Mouse (Mus musculus): ENCODE measurements around the gene Ascc2. TPM values are rescaled to one million over a fixed set of nuclear protein-coding genes. Genes with fewer than 3 reads are reported as not detected.

The Ascc2 gene
- polyA plus RNA-seq, 1 experiment from 2014 or later, result 21.7 TPM

DNA sequence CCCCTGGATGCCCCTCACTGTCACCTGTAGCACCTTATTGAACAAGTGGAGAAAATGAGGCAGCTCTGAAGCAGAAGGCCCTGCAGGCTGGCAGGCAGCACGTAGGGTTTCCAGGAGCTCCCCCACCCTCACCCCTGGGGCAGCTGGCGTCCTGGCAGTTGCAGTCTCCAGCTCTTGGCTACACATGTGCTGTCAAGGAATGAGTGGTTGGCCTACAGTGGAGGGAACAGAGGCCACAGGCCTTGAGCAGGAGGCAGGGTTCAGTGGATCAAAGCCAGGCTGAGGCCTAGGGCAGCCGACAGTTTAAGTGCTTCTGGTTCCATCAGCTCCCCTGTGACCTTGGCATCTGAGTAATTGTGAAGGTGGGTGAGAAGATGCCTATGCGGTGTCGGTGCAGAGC lies 93.4 kb downstream of the Ascc2 start:
- Histone ChIP-seq H3K9me3 (ENCODE audit: control insufficient read depth, low read length) (no peaks in the 10 kb centered on the region), H3K4me1 (ENCODE audit: control insufficient read depth, insufficient read depth, low read length) (peaks cover 11% of the 10 kb centered on the region), H3K36me3 (ENCODE audit: control insufficient read depth, insufficient read depth, low read length) (peaks cover 3% of the 10 kb centered on the region; the same call in 1 of the 2 replicates), H3K27ac (replicated peaks; ENCODE audit: low read depth, low read length) (no peak overlapping the region), H3K4me3 (replicated peaks; ENCODE audit: low read depth, low read length) (no peak overlapping the region), H3K4me2 (ENCODE audit: low read length) (no peak overlapping the region), H3K27me3 (ENCODE audit: control insufficient read depth, insufficient read depth, low read length) (no peaks in the 10 kb centered on the region), H3K9ac (replicated peaks; ENCODE audit: low read length) (no peak overlapping the region)
- ATAC-seq (ENCODE audit: low FRiP score, low TSS enrichment) (no peak), DNase-seq (no peak)
- WGBS, result 81% methylated on average over 5 of the region's 5 CpGs

DNA sequence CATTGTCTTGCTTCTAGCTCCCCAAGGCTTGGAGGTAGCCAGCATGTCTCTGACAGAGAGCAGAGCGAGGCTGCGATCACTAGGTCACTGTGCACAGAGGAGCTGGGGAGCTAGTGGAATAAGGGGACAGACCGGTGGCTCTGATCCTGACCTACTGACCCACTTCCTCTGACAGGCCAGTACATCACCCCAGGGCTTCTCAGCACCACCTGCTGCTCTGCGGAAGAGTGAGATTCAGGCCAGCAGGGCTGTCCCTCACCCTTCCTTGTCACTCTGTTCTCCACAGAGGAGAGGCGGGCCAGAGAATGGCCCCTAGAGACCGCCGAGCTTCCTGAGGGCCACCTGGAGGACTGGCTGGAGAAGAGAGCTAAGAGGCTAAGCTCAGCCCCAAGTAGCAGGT lies 94.2 kb downstream of the Ascc2 start:
- no peak overlapping the region for H3K9ac ChIP-seq (replicated peaks; ENCODE audit: low read length)
- H3K4me3 ChIP-seq (replicated peaks; ENCODE audit: low read depth, low read length), result no peak overlapping the region
- DNase-seq (no peak), ATAC-seq (ENCODE audit: low FRiP score, low TSS enrichment) (no peak)
- H3K4me1 ChIP-seq (ENCODE audit: control insufficient read depth, insufficient read depth, low read length), result peaks cover 11% of the 10 kb centered on the region
- 72% methylated on average over 7 of the region's 7 CpGs for WGBS
- H3K27ac ChIP-seq (replicated peaks; ENCODE audit: low read depth, low read length), result no peak overlapping the region
- no peak overlapping the region for H3K4me2 ChIP-seq (ENCODE audit: low read length)
- peaks cover 3% of the 10 kb centered on the region; the same call in 1 of the 2 replicates for H3K36me3 ChIP-seq (ENCODE audit: control insufficient read depth, insufficient read depth, low read length)
- no peaks in the 10 kb centered on the region for H3K27me3 ChIP-seq (ENCODE audit: control insufficient read depth, insufficient read depth, low read length)
- H3K9me3 ChIP-seq (ENCODE audit: control insufficient read depth, low read length), result no peaks in the 10 kb centered on the region

DNA sequence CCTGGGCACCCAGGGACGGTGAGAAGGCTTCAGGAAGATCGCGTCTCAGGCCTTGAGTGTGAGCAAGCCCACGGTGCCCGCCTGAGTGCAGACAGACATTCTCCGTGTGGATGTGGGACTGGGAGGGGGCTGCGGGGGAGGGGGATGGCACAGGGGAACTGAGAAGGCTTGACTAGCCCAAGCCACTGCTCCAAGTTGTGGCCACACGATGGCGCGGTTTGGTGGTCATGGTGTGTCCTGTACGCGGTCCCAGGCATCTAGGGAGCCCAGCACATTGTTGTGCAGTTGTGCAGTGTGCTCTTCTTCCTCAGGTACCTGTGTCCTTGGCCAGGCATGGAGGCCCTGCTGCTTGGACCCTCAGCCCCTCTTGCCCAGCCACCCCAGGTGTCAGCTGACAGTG lies 96.6 kb downstream of the Ascc2 start:
- H3K4me3 ChIP-seq (replicated peaks; ENCODE audit: low read depth, low read length), result no peak overlapping the region
- 25% methylated on average over 12 of the region's 12 CpGs for WGBS
- ATAC-seq (ENCODE audit: low FRiP score, low TSS enrichment) (no peak), DNase-seq (peak; percentile 63)
- no peaks in the 10 kb centered on the region for H3K27me3 ChIP-seq (ENCODE audit: control insufficient read depth, insufficient read depth, low read length)
- no peak overlapping the region for H3K9ac ChIP-seq (replicated peaks; ENCODE audit: low read length)
- peaks cover 11% of the 10 kb centered on the region for H3K4me1 ChIP-seq (ENCODE audit: control insufficient read depth, insufficient read depth, low read length)
- H3K36me3 ChIP-seq (ENCODE audit: control insufficient read depth, insufficient read depth, low read length), result peaks cover 8% of the 10 kb centered on the region; the same call in 1 of the 2 replicates
- no peak overlapping the region for H3K4me2 ChIP-seq (ENCODE audit: low read length)
- H3K9me3 ChIP-seq (ENCODE audit: control insufficient read depth, low read length), result no peaks in the 10 kb centered on the region
- H3K27ac ChIP-seq (replicated peaks; ENCODE audit: low read depth, low read length), result no peak overlapping the region

Other genes with a start within 250 kb of the Ascc2 start
- gene Hormad2, start 196.6 kb upstream of the Ascc2 start, polyA plus RNA-seq (2014; fragmentation: Nextera tagmentation; extraction: Ambion mirVana), result 0.14 TPM in 1 of 2 replicates, not detected in the other
- 34.7 and 44.1 TPM in 2 replicates for gene Mtmr3, start 42.9 kb upstream of the Ascc2 start, polyA plus RNA-seq (2014; fragmentation: Nextera tagmentation; extraction: Ambion mirVana)
- not detected in 2 replicates for gene Gm11032, start 17.7 kb upstream of the Ascc2 start, polyA plus RNA-seq (2014; fragmentation: Nextera tagmentation; extraction: Ambion mirVana)
- gene Uqcr10, start 66.6 kb downstream of the Ascc2 start, polyA plus RNA-seq (2014; fragmentation: Nextera tagmentation; extraction: Ambion mirVana), result 495 and 649 TPM in 2 replicates
- gene Zmat5, start 66.9 kb downstream of the Ascc2 start, polyA plus RNA-seq (2014; fragmentation: Nextera tagmentation; extraction: Ambion mirVana), result 60.0 and 63.6 TPM in 2 replicates
- 1.3 and 2.7 TPM in 2 replicates for gene Cabp7, start 109.0 kb downstream of the Ascc2 start, polyA plus RNA-seq (2014; fragmentation: Nextera tagmentation; extraction: Ambion mirVana)
- 49.3 and 64.0 TPM in 2 replicates for gene Nf2, start 211.8 kb downstream of the Ascc2 start, polyA plus RNA-seq (2014; fragmentation: Nextera tagmentation; extraction: Ambion mirVana)
- 132 and 133 TPM in 2 replicates for gene Nipsnap1, start 236.2 kb downstream of the Ascc2 start, polyA plus RNA-seq (2014; fragmentation: Nextera tagmentation; extraction: Ambion mirVana)